Mouse (Mus musculus): Measurements from ENCODE around the gene Orm3. TPM values are rescaled to one million over a fixed set of nuclear protein-coding genes. Genes with fewer than 3 reads are reported as not detected.

Orm3 gene
- total RNA-seq, 2 experiments from 2014 or later, result not detected

DNA sequence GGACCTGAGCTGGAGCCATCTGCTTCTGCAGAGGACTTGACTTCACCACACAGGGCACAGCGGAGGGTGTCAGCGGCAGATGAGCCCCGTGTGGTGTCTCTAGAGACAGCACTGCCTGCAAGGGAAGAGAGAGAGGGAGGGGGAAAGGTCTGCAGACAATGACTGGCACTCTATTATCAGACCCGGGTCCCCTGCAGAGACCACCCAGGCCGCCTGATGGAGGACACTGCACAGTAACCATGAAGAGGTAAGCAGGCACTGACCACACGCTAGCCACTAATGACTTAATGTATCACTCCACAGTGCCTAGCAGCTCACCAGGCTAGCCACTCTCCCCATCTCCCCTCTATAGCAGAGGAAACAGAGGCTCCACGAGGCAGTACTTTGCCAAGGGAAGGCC, 14.9 kb downstream of the Orm3 start:
- no peak for DNase-seq

DNA sequence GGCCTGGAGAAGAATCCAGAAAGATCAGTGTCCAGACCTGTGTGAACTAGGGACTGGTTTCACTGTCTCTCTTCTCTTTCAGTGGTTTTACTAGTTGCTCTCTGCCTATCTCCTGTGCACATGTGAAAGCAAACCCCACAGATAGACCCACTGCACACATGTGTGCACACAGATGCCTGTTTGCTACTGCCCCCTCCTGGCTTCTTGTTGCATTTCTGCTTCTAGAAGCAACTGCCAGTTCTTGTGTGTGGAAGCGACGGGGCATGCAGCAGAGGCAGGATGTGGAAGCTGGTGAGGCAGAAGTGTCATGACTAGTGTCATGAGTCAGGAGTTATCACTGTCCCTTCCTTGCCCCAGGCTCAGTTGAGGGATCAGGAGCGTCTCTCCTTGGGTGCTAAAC, 15.9 kb downstream of the Orm3 start:
- peak; percentile 37 for DNase-seq

DNA sequence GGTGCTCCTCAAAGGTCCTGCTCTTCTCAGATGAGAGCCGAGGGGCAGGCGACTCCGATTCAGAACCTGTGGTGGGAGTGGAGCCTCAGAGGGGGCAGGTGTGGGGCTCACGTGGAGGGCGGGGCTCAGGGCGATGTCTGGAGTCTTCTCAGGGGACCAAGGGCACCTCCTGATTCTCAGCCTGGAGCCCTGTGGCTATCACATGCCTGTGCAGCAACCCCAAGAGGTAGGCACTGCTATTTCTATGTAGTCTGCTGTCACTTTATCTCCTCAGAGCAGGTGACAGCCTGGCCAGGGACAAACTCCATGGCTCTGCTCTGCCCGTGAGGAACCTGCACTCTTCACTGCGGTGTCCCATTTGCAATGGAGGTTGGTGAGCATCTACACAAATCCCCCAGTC, 17.4 kb downstream of the Orm3 start:
- DNase-seq, result no peak

DNA sequence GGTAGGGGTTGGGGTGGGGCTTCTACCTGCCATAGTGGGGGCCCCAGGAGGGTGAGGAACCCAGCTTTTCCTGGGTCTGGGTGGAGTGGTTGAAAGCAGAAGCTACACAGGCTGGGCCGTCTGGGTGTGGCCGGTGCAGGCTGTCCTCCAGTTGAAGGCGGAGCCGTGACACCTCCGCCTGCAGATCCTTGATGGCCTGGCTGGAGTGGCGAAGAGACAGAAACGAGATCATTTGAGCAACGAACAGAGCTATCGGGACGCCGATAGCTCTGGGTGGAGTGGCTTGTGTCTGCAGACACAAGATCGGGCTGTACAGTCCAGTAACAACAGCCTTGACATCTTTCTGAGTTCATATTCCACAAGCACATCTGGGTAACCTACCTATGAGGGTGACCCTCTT, 18.4 kb downstream of the Orm3 start:
- no peak for DNase-seq

DNA sequence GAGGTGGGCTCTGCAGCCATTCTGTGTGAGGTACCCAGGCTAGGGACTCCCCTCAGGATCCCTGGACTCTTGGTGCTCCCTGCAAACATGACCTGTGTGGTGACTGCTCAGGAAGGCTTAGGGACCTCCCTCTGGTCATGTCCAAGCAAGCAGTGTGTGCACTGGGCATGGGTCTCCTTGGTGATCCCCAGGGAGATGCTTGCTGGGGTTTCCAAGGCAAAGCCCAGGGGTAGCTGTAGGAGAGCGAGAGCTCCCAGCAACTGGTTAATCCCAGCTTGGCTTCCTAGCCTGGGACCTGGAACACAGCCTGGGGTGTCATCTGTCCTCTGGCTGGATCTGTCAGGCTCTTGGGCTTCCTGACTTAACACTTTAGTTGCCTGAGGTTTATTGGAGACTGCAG, 19.4 kb downstream of the Orm3 start:
- peak; percentile 82 for DNase-seq

DNA sequence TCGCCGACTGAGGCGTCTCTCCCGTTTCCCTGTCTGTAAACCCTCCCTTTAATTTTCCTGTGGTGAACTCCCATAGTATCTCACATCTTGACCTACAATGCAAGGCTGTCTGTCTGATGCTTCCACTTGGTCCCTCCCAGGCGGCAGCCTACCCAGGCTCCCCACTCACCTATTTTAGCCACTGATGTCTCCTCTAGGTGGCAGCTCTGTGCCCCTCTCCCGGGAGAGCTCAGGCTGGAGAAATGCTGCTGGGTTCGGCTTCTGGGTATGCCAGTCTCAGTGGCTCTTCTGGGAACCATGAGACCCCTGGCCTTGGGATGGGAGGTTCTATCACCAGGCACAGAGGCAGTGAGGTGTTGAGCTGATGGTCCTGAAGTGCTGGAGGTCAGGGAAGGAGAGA, 21.5 kb downstream of the Orm3 start:
- no peak for DNase-seq

DNA sequence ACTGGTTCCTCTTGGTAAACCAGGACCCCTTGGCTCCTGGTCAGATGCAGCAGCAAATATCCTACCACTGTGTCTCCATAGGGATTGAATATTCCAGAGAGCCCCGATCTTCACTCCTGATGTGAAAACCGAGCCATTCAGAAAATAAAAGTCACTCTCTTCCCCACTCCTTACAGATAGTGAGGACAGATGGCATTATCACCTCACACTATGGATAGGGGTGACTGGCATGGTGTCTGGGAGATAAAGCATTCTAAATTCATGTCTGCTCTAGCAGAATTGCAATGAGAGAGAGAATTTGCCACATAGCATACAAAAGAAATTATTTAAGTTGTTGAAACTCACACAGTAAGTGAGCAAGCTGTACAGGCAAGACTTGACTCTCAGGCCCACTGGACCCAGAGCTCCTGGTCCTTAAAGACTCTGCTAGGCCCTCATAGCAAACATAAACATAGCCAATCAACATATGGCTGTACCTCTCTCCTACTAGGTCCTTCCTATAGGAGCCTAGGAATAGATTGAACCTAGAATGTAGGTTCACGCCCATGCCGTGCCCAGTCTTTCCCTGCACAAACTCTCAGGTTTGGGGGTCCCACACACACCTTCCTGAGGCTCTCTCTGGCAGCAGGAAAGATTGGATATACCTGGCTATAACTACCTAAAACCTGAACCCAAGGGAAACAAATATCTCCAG, 26.9 kb downstream of the Orm3 start:
- DNase-seq, result no peak

DNA sequence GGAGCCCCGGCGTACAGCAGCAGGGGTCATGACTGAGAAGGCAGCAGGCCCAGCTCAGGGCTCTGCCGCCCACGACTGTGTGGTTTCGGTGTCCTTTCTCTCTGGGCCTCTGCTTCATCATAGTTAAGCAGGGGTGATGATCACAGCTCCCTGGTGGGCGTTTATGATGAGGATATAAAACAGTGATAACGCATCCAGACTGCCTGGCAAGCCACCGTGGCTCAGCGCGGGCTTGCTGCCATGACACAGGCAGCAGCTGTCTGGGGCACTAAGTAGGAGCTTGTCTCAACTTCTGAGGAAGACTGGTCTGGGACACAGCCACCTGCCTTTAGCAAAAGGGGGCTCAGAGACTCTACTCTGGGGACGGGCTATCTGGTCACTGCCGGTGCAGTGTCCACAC, 27.5 kb downstream of the Orm3 start:
- no peak for DNase-seq

DNA sequence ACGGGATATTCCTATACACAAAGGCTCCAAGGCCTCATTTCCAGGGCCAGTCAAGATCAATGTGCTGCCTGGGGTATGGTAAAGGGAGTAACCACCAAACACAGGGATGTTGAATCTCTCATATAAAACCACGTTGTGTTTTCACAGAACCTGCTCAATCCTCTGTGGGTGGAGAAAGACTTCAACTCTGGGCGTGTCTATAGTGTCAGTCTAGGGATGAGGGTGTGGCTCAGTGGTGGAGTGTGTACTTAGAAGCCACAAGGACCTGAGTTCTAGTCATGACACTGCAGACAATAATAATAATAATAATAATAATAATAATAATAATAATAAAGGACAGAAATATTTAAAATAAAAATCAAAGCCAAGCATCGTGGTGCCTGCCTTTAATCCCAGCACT, 28.3 kb downstream of the Orm3 start:
- no peak for DNase-seq

DNA sequence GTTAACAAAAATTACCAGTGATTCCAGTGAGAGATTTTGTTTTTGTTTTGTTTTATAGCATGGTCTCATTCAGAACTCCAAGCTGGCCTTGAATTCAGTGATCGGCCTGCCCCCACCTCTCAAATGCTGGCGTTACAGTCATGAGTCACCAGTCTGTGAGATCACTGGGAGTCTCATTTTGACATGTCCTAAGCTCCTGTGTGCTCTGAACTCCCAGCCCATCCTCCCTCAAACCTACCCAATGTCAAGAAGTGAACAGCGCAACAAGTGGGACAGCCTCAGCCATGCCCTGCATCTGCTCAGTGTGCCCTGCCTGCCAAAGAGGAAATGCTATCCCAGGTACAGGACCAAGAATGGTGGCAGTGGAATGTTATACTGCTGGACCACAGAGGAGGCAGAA, 29.3 kb downstream of the Orm3 start:
- DNase-seq, result no peak

DNA sequence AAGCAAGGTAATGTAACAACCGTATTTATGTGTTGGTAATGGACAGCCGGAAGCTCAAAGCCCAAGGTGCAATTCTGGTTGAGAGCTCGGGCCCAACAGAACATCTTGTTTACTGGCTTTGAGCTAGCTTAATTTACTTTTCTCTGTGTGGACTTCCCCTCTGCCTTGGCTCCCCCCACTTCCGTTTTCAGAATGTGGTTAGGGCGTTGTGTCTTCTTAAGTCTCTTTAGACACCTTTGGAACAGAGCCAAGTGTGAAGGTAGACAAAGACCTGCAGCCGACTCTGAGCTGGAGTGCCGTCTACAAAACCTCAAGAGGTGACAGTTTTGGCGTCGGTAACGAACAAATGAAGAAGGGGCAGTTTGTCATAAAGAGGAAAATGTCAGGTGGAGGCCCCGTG, 29.8 kb downstream of the Orm3 start:
- no peak for DNase-seq

DNA sequence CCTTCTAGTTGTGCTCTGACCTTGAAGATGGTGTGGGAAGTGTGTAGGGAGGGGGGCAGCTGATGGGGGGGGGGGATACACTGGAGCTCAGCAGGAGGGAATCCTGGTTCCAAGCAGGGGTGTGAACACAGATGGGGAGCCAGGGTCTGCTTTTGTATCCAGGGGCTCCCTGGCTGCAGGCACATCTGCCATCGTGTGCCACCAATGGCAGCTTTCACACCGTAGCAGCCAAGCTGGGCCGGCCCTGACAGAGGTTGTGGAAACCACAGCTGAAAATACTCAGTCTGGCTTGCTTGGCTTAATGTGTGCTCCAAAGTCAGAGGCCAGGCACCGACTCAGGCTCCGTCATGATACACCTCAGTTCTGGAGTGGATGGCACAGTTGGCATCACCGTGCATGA, 32.1 kb downstream of the Orm3 start:
- DNase-seq, result no peak

DNA sequence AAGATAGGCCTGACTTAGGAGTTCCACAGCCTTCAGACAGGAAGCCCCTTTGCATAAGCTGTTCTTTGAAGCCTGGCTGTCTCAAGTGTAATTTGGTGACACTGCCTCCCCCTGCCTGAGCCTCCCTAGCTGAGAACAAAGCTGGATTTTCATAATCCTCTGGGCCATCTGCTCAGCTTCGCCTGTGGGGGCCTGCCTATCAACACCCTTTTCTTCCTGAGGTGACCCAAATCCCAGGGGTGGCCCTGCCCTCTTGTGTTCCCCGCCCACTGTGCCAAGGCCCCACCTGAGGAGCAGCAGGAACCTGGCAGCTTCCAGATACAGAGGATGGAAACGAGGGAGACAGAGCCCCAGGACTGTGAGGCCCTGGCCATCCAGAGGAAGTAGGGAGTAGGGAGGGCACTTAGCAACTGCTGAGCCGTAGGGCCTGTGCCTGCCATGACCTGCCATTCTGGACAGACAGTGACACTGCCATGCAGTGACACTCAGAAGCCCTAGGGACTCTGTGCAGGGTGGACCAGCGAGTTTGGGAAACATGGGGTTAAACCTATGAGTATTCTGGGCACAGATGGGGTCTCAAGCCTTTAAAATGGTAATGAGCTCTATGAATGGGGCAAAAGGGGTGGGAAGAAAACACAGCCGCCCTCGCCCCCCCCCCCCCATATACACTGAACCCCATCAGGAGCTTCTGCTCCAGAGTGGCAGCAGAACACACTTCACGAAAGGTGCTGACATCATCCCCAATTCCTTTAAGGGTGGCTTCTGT, 33.3 kb downstream of the Orm3 start:
- no peak for DNase-seq

DNA sequence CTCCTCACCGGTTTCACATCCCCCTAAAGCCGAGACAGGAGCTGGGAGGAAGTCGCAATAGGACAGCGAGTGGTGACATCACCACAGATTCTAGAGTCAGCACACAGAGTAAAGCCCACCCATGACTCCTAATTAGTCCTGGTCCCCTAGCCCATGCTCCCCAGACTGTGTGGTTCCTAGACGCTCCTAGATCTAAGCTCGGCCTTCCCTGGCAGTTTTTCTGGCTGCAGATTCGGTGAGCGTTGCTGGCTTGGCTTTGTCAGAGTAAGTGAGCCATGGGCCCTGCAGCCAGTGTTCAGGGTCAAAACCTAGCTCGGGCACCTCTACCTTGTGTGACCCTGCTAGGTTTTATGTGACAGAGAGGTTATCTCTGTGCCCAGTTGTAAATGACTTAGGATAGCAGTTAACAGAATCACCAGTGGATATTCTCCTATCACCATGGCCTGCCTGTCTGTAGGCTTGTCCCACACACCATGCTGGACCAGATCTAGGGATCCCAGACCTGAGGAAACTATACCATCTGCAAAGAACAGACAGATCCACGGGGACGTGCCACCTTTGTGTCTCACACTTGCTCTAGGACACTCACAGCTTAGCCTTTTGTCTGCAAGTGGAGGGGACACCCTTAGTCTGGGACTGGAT, 34.0 kb downstream of the Orm3 start:
- no peak for DNase-seq

DNA sequence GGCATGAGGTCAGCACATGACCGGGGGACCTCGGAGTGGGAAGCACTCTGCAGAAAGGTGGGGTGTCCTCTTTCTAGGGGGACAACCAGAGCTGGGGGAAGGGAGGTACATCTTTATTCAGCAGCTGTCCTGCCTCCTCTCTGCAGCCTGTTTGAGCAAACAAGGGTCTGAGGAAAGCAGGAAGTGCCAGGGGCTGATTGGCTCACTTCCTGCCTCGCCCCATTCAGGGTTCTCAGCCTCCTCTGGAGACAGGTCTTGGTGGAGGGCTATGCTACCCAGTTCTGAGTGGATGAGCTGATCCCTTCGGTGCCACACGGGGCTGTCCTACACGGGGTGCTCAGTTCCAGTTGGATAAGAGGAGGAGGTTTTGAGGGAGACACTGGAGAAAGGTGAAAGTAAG, 35.4 kb downstream of the Orm3 start:
- DNase-seq, result no peak

DNA sequence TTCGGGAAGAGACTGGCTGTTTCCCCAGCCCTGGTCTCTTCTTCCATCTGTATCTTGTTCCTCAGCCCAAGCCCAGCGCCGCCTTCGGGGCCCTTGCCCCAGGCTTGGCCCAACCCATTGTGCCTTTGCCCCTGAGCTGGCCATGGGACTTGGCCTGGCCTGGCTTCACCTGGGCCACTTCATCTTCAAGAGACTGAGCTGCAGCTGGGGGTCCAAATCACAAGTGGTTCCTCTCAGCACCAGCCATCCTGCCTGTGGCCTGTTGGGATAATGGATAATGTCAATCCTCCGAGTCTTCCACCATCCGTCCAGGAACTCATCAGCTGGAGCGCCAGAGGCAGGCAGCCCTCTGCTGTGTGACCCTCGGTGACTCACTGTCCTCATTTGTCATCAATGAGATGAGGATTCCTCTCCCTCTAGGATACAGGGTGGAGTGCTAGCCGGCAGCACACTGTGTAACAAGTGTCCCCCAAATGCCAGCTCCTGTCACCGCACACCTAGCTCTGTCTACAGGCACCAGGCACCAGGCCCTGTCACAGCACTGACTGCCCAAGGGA, 42.1 kb downstream of the Orm3 start:
- DNase-seq, result no peak

DNA sequence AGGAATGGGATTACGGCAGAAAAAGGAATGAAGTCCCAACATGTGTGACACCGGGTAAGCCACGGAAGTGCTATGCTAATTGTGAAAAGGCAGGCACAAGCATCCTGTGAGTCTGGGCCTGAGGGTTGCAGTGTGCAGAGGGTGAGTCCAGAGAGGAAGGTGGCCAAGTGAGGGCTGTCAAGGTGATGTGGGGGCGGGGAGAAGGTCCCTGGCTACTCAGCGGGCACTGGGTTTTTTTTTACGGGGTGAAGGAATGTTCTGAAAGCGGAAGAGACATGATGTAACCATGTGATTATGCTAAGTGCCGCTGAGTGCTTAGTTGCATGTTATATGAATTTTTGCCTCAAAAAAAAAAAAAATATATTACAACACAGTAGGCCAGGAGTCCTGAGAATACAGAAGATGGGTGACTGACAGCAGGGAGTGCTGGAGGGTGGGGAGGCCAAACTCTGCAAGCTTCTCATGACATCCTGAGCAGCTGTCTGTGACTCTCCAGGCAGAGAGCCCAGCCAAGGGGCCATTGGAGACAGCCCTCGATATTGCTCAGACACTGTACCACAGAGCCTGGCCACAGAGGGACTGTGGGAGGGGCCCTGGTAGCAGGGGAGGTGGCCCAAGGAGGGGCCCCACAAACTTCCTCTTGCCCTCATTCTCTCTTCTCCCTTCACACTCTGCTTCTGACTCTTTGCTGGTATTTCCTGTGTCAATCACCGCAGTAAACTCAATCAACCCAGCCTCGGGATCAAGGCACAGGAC, 43.1 kb downstream of the Orm3 start:
- DNase-seq, result peak; percentile 54

DNA sequence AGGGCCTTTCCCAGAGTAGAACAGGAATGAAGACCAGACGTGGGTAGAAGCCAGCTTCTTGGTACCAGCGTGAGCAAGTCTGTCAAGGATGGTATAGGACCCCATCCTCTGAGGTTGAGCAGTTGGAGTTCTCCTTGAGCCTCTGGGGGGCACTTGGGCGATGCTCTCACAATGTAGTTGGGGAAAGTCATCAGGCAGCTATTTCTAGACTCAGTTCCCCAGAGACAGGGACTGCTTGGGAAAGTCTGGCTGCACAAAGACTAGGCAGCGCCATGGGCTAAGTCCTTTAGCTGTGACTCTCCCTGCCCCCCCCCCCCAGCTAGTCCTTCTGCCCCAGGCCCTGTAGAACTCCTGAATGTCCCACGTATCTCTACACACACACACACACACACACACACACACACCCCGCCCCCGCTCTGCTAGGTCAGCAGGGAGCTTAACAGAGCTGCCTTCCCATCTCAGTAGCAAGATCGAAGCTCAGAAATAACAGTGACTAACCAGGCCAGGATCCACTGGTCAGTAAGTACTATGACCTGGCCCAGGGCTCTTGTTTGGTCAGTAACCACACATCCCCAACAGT, 43.8 kb downstream of the Orm3 start:
- DNase-seq, result no peak

DNA sequence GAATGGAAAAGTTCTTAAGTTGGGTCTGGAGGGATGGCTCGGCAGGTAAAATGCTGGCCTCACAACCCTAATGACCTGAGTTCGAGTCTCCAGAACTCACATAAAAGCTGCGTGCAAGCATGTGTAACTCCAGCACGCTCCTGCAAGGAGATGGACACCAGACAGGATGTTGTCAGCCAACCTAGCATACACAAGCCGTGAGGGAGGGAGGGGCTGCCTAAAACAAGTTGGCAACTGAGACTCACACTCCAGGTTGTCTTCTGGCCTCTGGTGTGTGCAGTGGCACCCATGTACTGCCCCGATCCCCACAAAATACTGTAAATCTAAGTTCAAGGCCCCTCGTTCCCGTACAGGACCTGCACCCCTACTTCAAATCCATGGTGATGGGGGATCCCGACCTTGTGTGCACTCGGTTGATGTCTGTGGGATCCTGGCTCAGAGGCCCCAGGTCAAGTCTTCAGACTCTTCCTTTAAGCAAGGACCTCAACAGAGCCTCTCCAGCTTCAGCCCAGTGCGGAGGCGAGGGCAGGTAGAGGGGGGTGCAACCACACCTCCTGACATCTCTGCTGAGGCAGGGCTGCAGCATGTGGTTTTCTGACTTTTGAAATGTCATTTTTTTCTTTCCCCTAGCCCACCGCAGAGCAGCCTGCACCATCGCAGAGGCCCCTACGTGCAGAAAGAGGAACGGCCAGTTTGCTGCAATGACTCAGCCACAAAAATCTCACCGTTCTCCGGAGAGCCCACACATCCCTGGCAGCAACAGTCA, 44.8 kb downstream of the Orm3 start:
- no peak for DNase-seq

DNA sequence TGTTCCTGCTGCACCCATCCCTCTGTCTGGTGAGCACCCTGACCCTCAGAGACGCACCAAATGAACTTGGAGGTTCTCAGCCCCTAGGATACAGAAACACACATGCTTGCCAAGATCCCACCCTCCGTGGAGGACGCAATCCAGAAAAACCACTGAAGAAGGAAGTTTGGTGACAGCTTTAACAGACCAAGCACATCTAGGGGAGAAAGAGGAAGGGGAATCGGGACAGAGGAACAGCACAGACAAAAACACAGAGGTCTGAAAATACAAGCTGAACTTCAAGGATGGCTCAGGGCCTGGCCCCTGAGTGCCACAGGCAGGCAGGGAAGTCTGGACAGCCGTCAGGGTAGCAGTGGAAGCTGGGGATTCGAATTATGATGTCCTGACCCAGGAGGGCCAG, 45.7 kb downstream of the Orm3 start:
- no peak for DNase-seq

DNA sequence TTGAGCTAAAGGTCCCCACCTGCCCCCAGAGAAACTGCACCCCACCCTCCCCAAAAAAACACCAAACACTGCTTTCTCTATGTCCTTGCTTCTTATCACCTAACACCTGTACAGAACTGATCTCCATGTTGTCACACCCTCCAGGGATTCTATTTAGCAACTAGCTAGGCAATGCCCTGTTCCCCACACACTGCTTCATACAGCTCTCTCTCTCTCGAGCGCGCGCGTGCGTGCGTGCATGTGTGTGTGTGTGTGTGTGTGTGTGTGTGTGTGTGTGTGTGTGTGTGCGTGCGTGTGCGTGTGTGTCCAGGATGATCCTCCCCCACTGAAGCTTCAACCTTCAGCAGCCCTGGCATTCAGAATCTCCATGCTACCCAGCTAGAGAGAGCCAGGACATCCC, 46.1 kb downstream of the Orm3 start:
- DNase-seq, result no peak
